Comparison of ENCODE assay signal across 1 mouse cellular context in the genomic region with DNA sequence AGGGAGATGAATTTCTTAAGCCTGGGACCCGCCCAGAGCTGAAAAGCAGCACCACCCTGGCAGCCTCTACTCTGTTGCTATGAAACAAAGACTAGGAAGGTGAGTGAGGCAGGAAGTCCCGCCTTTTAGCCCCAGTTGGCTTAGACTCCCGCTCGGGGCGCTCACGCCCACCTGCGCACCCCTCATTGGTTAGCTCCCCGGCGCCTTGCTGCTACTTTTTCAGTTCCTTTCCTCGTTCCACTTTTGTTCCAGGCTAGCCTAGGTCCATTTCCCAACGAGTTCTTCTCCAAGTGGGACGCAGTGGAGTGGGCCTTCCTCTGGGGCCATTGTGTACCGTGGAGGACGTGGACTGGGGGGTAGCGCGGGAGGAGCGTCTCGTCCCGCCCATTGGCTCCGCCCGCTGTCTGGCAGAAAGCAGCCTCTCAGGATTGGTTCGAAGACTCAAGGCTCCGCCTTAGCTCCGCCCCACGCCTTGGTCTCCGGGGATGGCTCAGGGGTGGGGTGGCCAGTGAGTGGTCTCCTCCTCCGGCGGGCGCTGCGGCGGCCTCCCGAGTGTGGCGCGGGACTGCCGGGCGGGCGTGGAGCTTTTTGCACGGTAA.
A peak's percentile ranks its signal among the peaks of the same experiment; 100 is the strongest.
TF ChIP-seq lines count a peak whose summit lies in the region.

A gene (plus strand): TSS at position 135 of the 599 bp plus-strand sequence.

TF ChIP-seq in CH12.LX, 34 proteins besides CTCF, POLR2A, EP300 and RAD21 (continued from another document):
- no peak for TF ChIP-seq USF1 (IDR thresholded peaks at IDR 0.05; ENCODE audit: low read depth, low read length)
- TF ChIP-seq TBP (conservative IDR thresholded peaks at IDR 0.05; ENCODE audit: low read depth, low read length), result peak; percentile 48; the same call in 1 of the 2 replicates
- no peak for TF ChIP-seq MYC (IDR thresholded peaks at IDR 0.05; ENCODE audit: low read depth, low read length)
- no peak for TF ChIP-seq GABPA (IDR thresholded peaks at IDR 0.05; ENCODE audit: insufficient replicate concordance, low read depth, low read length)
- no peak for TF ChIP-seq SMC3 (IDR thresholded peaks at IDR 0.05; ENCODE audit: low read depth, low read length)
- TF ChIP-seq ZMIZ1 (IDR thresholded peaks at IDR 0.05; ENCODE audit: low read depth, low read length), result peak; percentile 68; the same call in 1 of the 2 replicates
- TF ChIP-seq IRF4 (IDR thresholded peaks at IDR 0.05; ENCODE audit: low read depth, low read length), result 0 out of 2 replicates have a peak, but pooled peaks have one; percentile 26
- TF ChIP-seq ZNF384 (IDR thresholded peaks at IDR 0.05; ENCODE audit: low read depth, low read length), result no peak
- no peak for TF ChIP-seq MEF2A (IDR thresholded peaks at IDR 0.05; ENCODE audit: borderline replicate concordance, low read depth, low read length)
- TF ChIP-seq MAZ (IDR thresholded peaks at IDR 0.05; ENCODE audit: low read depth, low read length), result no peak
- no peak for TF ChIP-seq ZC3H11A (IDR thresholded peaks at IDR 0.05; ENCODE audit: low read depth, low read length)
- no peak for TF ChIP-seq KAT2A (IDR thresholded peaks at IDR 0.05; ENCODE audit: insufficient replicate concordance, low read length)
- no peak for TF ChIP-seq SIN3A (IDR thresholded peaks at IDR 0.05; ENCODE audit: low read length)
- peak; percentile 95 for TF ChIP-seq CHD2 (IDR thresholded peaks at IDR 0.05; ENCODE audit: low read length)
- peak; percentile 63 for TF ChIP-seq NRF1 (IDR thresholded peaks at IDR 0.05; ENCODE audit: low read depth, low read length)
- peak; percentile 31; the same call in 1 of the 2 replicates for TF ChIP-seq NELFE (IDR thresholded peaks at IDR 0.05; ENCODE audit: low read depth, low read length)
- TF ChIP-seq RCOR1 (conservative IDR thresholded peaks at IDR 0.05; ENCODE audit: low read depth, low read length), result no peak
- no peak for TF ChIP-seq JUN (IDR thresholded peaks at IDR 0.05; ENCODE audit: insufficient read depth, low read depth, low read length)
- peak; percentile 89 for TF ChIP-seq ELF1 (IDR thresholded peaks at IDR 0.05; ENCODE audit: low read depth, low read length)
- TF ChIP-seq ETS1 (conservative IDR thresholded peaks at IDR 0.05; ENCODE audit: low read depth, low read length), result no peak; the same call in 1 of the 2 replicates
- TF ChIP-seq E2F4 (IDR thresholded peaks at IDR 0.05; ENCODE audit: insufficient replicate concordance, low read depth, low read length), result peak; percentile 85; the same call in 1 of the 2 replicates
- TF ChIP-seq PAX5 (IDR thresholded peaks at IDR 0.05; ENCODE audit: low read length), result no peak
- TF ChIP-seq CHD1 (IDR thresholded peaks at IDR 0.05; ENCODE audit: low read depth, low read length), result no peak
- peak; percentile 51; the same call in 1 of the 2 replicates for TF ChIP-seq MAX (IDR thresholded peaks at IDR 0.05; ENCODE audit: low read length)
- peak; percentile 62 for TF ChIP-seq HCFC1 (IDR thresholded peaks at IDR 0.05; ENCODE audit: low read depth, low read length)
- TF ChIP-seq USF2 (conservative IDR thresholded peaks at IDR 0.05; ENCODE audit: low read depth, low read length), result no peak
- no peak for TF ChIP-seq POLR2AphosphoS2 (IDR thresholded peaks at IDR 0.05; ENCODE audit: low read depth, low read length)
